Mouse (Mus musculus): ENCODE results near the gene Tmem234.

The Tmem234 gene

DNA sequence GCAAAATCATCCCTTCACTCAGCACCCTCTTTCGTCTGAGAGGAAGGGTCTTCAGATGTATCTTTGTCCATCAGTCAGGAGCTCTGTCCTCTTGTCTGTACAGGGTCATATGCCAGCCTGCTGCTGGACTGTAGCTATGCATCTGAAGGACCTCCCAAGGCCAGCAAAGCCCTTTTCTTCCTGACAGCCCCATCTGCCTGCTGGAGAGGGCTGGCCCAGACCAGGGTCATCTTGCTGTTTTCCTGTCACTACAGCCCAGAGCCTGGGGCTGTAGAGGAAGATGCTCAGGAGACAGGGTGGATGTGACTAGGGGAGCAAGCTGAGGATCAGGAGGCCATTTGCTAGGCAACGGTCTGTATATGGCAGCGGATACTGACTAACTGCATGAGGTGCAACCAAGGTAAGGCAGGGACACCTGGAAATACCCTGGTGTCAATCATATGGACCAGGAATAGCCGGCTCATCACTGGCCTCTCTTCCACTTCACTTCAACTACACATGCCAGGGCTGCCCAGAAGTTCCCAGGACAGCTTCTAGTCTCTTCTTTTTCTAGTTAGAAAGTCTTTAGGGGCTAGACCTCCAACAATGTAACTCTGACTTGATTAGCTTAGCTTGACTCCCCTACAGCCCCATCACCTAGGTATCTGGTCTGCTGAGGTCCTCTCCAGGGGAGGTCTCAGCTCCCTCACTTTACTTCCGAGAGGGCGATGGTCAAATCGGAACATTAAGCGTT lies 22.5 kb downstream of the Tmem234 start:
- no peak for DNase-seq

DNA sequence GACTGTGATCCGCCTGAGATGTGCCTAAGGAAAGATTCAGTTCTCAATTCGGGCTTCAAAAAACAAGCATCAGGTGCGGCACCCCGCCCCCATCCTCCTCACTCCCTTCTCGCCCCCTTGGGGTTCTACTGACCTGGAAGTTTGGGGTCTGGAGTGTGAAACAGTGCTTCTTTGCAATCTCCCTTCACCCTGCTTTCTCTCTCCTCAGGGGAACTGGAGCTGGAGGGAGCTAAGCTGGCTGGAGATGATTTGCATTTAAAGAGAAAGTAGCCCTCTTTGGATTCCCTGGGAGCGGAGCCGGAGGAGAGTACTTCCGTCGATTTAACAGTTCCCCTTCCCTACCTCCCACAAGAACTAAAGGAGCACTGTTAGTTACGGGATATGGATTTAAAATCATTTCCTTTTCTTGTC lies 23.2 kb downstream of the Tmem234 start, which contains the start of gene Ccdc28b:
Gene Ccdc28b (minus strand): TSS at position 267 of the 411 bp plus-strand sequence.
- DNase-seq = peak; percentile 62

DNA sequence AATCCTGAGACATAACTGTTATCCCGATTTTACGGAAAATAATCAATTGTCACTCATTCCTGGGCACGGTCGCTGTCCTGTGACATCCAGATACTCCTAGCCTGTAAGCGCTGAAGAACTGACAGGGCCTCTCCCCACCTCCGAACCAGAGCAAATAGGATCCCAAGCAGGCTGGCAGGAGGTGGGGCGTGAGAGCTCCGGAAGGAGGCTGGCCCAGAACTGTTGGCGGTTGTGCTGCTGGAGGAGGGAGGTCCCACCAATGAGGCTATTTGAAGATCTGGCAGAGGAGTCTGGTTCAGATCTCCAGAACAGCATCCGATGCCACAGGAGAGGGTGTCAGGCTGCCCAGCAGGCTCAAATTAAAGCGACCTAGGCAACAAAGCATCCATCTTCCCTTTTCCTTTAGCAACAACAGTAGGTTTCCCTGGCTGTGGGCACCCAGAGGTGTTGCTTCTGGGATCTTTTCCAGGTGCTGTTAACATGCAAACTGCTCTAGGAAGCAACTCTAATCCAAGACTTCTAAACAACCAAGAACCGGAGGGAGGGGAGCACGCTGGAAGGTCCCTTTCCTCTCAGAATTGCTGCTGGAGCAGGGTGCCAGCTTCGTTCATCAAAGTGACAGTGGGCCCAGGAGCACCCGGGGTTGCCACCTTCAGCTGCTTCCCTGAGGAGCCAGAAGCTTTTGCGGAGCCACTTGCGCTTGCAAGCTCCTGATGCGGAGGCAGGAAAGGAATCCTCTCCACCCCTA lies 24.0 kb downstream of the Tmem234 start:
- DNase-seq = peak; percentile 89

DNA sequence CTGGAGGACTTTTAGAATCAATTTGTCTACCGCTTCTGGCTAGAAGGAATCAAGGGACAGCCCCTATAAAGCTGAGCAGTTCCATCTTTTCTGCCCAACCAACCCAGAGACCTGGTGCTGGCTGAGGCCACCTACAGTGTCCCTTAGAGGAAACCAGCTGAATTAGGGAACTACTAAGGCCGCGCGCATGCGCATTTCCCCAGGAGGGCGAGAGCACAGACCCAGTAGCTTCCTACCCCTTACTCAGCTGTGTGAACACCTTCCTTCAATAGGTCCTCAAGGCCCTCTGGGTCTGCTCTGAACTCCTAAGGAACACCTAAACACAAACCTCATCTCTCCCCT lies 24.5 kb downstream of the Tmem234 start:
- DNase-seq = peak; percentile 78

DNA sequence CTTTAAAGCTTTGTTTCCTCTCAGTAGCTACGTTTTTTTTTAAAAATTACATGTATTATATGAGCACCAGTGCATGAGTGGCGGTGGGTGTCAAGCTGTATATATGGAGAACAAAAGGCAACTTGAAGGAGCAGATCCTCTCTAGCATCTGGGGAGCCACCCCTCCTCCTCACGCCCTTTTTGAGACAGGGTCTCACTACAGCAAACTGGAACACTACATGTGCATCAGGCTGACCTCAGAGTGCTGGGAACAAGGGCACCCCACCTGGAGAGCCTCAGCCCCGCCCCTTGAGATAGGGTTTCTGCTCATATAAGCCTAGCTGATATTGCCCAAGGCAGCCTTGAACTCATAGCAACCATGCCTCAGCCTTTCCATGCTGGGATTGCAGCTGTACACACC lies 25.0 kb downstream of the Tmem234 start:
- DNase-seq = no peak

DNA sequence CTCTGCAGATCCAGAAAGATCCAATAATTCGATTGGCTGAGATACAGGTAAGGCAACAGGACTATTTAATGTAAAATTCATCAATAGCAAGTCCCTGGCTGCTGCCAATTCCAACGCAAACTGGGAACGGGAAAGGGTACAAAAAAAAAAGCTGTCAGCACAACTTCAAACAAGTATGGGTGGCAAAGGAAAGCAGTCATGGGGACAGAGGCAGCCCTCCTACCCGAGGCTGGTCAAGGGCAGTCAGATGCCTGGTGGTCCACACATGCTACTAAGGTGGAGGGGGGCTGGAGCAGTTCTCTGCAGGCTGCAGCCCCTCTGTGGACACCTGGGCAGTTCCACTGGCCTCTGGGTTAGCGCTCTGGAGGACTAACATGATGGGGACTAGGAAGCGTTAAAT lies 25.6 kb downstream of the Tmem234 start:
- DNase-seq = no peak

DNA sequence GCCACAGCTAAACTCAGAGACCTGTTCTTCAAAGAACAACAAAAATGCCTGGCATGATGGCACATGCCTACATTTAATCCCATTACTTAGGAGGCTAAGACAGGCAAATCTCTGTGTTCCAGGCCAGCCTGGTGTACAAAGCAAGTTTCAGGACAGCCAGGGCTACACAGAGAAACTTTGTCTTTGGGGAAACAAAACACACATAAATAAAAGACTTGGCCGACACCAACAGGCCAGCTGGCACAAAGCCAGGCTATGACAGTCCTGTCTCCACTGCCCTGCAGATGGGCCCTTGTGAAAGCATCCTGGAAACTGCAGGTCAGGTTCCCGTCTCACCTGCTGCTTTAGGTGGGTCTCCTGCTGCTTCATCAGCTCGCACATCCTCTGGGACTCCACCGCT lies 30.5 kb downstream of the Tmem234 start:
- DNase-seq = no peak

DNA sequence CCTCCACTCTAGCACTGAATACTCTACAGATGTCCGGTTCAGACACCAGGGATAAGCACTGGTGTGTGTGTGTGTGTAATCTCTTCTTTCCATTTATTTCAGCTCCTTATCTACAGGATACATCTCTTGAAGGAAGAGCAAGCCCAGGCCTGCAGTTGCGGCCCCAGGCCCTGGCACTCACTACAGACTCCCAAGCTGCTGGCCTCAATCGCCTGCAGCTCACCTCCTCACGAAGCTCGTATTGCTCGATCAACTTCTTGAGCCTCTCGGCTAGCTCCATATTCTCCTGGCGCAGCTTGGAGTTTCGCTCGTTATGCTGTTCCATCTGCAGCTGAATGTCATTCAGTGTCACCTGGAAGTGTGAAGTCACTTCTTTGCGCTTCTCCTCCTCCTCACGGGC lies 31.4 kb downstream of the Tmem234 start:
- no peak for DNase-seq

DNA sequence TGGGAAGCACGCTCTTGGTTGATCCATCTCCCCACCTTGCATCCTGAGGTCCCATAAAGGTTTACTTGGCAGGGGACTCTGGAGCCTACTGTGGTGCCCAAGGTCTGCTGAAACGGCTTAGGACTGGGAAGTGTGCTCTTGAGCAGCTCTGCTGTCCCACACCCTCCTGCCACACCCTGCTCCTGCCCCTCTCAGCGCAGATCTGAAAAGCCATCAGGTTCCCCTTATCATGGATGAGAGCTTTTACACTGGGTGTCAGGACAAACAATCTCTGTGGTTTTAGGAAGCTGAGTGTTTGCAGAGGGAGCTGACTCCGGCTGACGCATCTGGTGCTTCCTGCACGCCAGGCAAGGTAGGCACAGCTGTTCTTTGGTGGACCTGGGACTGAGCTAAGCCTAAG lies 33.4 kb downstream of the Tmem234 start:
- DNase-seq = no peak

DNA sequence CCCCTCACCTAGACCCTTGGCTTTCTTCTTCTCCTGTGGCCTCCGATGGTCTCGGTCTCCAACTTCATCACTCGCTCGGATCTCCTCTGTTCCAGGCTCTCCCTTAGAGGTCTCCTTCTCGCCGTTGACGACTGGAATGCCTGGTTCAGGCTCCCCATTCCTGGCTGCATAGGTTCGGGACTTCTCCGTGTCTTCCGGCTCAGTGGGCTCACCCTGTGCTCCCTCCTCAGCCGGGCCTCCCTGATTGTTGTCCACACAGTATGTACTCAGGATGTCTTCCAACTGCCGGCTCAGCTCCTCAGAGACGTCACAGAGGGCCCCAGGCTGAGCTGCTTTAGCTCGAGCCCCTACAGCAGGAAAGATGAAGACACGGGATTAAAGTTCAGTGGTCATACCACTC lies 38.8 kb downstream of the Tmem234 start:
- no peak for DNase-seq

DNA sequence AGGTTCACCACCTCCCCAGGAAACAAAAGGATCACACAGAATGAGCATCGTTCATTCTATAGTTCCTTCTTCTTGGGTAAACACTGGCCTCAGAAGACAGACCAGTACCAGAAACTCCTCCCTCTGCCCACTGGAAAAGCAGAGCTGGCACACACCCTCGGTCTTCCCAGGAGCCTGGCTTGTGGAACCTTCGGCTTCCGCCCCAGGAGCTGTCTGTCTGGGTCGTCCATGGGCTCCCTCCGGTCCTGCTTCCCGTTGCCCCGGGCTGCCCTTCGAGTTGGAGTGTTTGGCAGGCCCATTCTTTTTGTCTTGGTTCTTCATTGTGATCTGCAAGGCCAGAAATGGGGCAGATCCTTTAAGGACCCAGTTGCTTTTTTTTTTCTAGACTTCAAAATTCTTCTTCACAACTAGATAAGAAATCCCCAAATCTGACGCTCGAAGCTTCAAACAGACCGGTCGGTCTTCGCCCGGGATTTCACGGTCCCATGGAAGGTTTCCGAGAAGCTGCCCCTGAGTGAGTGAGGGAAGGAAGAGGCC lies 39.7 kb downstream of the Tmem234 start:
- peak; percentile 37 for DNase-seq

DNA sequence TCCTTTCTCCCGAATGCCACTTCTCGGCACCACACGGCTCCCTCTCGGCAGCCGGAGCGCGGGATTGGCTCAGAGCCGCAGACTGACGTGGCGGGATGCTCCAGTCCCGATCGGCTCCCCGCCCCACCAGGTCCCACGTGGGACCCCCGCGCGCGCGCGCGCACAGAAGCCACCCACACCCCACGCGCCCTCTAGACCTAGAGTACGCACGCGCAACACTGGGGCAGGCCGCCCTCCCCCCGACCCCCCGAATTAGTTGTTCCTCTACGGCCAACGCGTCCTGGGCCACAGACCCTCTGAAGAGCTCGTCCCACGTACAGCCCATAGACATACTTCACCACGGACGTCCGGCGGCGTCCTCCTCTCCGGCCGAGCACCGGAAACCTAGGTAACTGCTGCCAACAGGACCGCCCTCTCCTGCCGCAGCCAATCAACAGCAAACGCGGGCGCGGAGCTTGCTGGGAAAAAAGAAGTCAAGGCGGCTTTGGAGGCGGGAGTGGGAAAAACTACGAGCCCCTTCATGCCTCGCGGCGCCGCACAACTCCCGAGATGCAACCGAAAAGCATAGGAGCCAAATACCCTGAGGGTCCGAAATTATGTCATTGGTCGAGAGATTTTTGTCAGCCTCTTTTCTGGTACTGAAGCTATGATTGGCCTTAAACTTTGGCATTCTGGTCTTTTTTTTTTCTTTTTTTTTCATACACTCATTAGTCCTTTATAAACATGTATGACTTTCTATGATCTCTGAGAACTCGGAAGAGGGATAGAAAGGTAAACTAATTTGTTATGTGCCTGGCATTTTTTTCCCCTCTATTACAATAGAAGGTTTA lies 40.4 kb downstream of the Tmem234 start, which contains the start of gene Txlna:
Gene Txlna (minus strand): TSS at position 428 of the 830 bp plus-strand sequence.
- peak; percentile 96 for DNase-seq

DNA sequence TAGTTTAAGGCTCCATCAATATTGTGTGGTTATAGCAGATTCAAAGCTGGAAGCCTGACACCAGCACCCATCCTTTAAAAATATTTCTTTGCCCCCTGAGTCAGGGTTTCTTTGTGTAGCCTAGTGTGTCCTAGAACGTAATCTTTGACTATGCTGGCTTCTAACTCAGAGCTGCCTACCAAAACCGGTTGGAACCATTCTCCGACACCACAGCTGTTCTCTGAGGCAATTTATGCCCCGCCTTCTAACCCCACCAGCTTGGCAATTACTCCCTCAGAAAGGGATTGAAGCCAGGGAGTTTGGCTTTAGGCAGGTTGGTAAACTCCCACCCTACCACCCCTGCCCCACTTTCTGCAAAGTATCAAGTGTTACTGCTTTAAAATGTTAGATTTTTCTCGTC lies 41.3 kb downstream of the Tmem234 start:
- DNase-seq = no peak

DNA sequence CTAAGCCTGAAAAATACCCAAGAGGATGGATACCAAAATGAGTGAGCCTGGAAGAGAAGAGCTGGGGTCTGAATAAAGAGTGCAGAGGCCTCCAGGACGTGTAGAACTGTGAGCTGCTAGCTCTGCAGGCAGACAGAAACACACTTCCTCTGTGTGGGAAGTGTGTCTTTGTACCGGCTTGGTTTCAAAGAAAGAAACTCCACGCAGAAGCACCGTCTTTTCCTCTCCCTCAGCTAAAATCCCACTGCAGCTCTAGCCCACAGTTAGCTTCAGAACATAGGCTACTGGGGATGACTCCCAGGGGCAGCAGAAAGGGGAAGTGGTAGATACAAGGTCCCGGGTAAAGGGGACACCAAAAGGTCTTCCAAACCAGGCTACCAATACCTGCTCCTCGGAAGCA lies 44.7 kb downstream of the Tmem234 start:
- no peak for DNase-seq

DNA sequence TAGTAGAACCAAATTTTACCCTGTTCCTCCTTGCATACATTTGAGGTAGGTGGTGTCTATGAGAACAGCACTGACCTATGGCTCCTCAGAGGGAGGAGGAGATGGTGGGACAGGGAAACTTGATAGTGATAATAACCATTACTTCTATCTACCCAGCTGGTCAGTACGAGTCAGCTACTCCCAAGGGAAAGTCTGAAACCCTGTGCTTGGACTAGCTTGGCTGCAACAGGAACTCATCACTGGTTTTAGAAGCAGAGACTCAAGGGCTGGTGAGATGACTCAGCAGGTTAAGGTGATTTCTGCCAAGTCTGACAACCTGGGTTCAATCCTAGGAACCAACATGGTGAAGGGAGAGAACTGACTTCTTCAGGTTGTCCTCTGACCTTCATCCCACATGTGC lies 48.2 kb downstream of the Tmem234 start:
- DNase-seq = no peak

DNA sequence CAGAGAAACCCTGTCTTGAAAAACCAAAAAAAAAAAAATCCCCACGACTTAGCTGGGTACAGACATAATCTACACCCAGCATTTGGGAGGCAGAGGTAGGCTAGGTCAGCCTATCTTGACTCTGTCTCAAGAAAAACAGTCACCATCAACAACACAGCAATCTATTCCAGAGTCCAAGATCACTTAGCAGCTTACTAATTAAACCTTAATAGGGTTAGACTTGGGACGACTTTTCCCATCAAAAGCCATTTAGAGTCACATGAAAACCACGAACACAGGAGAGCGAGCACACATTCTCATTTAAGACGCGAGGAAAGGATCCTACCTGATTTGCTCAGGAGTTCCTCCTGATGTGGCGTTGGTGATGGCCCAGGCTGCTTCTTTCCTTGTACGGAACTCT lies 49.9 kb downstream of the Tmem234 start:
- DNase-seq = no peak

DNA sequence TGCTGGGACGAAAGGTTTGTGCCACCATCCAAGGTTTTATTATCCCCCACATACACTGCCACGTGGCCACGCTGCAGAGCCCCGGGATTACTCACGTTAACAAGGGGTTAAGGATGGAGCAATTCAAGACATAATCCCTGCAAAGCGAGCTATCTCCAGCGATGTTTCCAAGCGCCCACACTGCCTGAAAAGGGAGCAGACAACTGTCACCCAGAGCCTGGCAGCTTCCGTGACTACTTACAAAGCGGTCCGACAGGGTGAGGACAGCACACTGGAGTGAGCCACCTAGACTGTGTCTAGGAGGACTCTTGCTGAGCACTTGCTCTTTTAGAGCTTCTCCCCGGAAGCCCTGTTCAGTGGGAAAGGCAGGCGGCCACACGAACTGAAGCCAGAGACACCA lies 54.3 kb downstream of the Tmem234 start:
- no peak for DNase-seq

DNA sequence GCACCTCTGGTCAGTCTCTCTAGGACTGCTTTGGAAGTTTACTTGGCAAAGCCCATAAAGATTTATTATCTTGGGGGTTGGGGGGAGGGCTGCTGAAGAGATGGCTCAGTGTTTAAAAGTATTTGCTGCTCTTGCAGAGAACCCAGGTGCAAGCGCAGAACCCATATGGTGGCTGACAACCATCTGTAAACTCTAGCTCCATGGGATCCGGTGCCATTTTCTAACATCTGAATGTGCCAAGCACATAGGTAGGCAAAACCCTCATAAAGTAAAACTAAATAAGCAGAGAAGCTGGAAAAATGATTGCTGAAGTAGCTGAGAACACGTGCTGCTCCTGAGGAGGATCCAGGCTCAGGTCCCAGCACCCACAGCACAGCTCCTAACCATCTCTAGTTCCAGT lies 61.1 kb downstream of the Tmem234 start:
- no peak for DNase-seq

DNA sequence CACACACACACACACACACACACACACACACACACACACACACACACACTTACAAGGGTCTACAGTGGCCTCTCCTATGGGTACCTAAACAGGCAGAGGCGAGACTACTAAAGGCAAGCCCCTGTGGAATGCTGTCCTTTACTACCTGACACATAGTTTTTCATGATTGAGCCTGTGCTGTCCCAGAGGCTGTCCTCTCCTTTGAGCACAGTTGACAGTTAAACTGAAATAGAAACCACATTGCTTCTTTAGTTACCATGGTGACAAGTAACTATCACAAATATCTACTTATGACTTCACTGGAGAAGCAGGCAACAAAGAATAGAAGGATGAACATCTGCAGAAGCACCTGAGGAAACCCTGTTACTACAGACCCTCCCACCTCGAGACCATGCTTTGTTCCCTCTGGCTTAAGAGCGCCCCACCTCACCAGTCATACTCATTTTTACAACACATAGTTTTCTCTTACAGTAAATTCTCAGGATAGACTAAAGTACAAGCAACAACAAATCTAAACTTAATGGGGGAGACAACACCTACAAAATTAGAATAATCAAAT lies 61.9 kb downstream of the Tmem234 start:
- no peak for DNase-seq

DNA sequence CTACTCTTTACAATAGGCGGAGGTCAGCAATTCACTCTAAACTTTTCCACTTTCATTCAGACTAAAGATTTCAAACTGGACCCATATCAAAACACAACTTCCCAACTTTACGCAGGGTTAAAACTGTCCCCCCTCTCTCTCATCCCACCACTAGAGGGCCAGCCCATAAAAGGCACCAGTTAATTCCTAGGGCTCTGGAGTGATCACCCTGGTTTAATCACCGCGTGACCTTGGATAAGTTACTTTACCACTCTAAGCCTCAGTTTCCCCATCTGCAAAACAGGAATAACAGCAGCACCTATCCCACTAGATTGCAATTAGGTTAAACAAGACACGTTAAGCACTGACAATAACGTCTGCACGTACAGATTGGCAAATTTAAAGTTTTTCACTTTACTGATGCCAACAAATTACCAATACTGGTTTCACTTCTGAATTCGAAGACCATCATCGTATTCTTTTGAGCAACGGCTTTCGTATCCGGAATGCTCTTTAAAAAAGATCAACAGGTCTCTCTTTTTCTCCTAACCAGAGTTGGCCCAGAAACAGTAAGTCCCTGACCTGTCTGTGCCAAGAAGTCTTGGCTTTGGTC lies 71.1 kb downstream of the Tmem234 start:
- DNase-seq = peak; percentile 61

DNA sequence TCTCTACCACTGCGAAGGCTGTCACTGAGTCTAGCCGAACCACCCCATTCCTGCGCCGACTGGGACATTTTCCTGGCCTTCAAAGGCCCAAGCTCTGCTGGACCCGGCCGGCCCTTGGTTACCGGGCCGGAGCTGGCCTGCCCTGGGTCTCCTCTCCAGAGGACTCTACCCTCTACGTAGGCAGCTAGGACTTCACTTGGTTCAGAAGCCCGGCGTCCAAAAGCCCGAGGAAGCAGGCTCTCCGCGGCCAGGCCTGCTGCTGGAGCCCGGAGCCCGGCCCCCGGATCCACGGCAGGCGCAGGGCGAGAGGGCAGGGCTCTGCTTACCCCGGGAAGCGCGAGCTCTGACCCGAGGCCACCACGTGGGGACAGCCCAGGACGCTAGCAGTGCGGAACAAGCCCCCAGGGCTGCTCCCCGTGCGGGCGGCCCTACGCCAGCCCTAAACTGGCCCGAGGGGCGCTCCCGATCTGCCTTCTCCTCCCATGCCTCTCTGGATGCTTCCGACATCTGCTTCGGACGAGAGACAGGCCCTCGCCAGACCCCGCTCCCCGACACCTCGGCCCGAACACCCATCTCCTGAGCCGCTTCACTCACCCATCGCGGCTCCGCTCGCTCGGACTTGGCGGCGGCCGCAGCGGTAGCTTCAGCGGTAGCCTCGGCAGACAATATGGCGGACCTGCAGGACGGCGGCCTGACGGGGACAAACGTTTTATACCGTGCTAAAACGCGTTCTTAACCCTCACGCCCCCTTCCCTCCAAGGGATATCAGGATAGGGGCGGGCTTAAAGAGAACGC lies 71.8 kb downstream of the Tmem234 start, which contains the start of gene Kpna6:
Gene Kpna6 (minus strand): TSS at position 685 of the 795 bp plus-strand sequence.
- peak; percentile 84 for DNase-seq
